Mouse (Mus musculus): ENCODE measurements around the gene Vps11.

GRCm38 (mm10) chr9:44341487-44341886 lies 20.0 kb downstream of the Vps11 start:
- TF ChIP-seq POLR2A (IDR thresholded peaks at IDR 0.05; ENCODE audit: low read depth, low read length) (no peak), CTCF (conservative IDR thresholded peaks at IDR 0.05; ENCODE audit: insufficient read depth, insufficient read length, low read depth, low read length) (no peak)

All from kidney, adult 2 months (tissue).